Mouse (Mus musculus): ENCODE measurements around the gene D630045J12Rik. TPM values are rescaled to one million over a fixed set of nuclear protein-coding genes. Genes with fewer than 3 reads are reported as not detected.

The D630045J12Rik gene
- polyA plus RNA-seq, 1 experiment from 2014 or later: 10.4 TPM

DNA sequence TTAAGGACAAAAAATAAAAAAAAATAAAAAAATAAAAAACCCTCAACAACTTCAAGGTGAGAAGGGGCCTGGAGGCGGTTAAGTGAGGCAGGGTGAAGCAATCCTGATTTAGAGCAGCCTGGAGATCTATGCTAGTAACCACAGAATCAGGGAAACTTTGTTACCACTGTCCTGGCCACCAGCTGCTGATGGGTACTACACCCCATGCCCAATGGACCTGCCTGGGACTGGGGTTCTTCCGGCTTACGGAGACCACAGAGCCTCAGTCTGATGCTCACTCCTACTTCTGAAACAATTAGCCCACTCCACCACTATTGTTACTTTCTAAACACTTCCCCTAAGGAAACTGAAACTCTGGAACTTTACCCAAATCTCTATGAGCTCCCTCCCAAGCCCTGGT lies 9.0 kb downstream of the D630045J12Rik start:
- no peak for ATAC-seq
- no peak overlapping the region for H3K27ac ChIP-seq (ENCODE audit: low read depth, low read length)

GRCm38 (mm10) chr6:38244167-38244566 lies 9.6 kb downstream of the D630045J12Rik start:
- Histone ChIP-seq H3K9me3 (ENCODE audit: control insufficient read depth, low read length) (no peaks in the 10 kb centered on the region), H3K27ac (ENCODE audit: low read depth, low read length) (no peak overlapping the region), H3K27me3 (replicated peaks; ENCODE audit: control insufficient read depth, insufficient read depth, low read length) (no peaks in the 10 kb centered on the region), H3K4me2 (ENCODE audit: low read length) (no peak overlapping the region), H3K4me1 (ENCODE audit: control insufficient read depth, insufficient read depth, low read depth, low read length) (peaks cover 16% of the 10 kb centered on the region), H3K4me3 (ENCODE audit: low read length) (no peak overlapping the region), H3K36me3 (ENCODE audit: control insufficient read depth, insufficient read depth, low read length) (no peaks in the 10 kb centered on the region), H3K9ac (ENCODE audit: low read depth, low read length) (no peak overlapping the region)
- ATAC-seq: no peak
- 70% methylated on average over 3 of the region's 3 CpGs for WGBS

More for the DNA sequence above, 9.0 kb downstream of the D630045J12Rik start:
- Histone ChIP-seq H3K9ac (ENCODE audit: low read depth, low read length) (no peak overlapping the region), H3K9me3 (ENCODE audit: control insufficient read depth, low read length) (no peaks in the 10 kb centered on the region), H3K4me3 (ENCODE audit: low read length) (no peak overlapping the region), H3K4me2 (ENCODE audit: low read length) (no peak overlapping the region), H3K27me3 (replicated peaks; ENCODE audit: control insufficient read depth, insufficient read depth, low read length) (no peaks in the 10 kb centered on the region), H3K4me1 (ENCODE audit: control insufficient read depth, insufficient read depth, low read depth, low read length) (peaks cover 20% of the 10 kb centered on the region), H3K36me3 (ENCODE audit: control insufficient read depth, insufficient read depth, low read length) (no peaks in the 10 kb centered on the region)
- WGBS: 86% methylated on average over 3 of the region's 3 CpGs

DNA sequence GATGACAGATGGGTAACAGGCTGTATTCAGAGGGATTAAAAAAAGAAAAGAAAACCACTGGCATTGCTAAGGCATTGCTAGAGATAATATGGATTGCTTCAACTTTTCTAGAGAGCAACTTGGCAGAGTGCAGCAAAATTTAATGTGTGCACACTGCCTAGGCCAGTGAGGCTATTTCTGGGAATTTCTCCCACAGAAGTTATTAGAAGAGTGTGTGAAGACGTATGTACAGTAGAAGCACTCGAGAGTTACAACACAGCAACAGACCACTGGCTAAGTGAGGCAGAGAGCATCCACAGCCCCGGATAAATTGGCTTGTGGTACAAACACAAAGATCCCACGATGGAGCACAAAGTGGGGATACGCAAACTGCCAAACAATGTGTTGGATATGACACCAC lies 11.0 kb downstream of the D630045J12Rik start:
- no peak overlapping the region for H3K4me3 ChIP-seq (ENCODE audit: low read length)
- H3K27me3 ChIP-seq (replicated peaks; ENCODE audit: control insufficient read depth, insufficient read depth, low read length): no peaks in the 10 kb centered on the region
- no peak overlapping the region for H3K9ac ChIP-seq (ENCODE audit: low read depth, low read length)
- WGBS: 80% methylated on average over 5 of the region's 5 CpGs
- H3K36me3 ChIP-seq (ENCODE audit: control insufficient read depth, insufficient read depth, low read length): no peaks in the 10 kb centered on the region
- H3K9me3 ChIP-seq (ENCODE audit: control insufficient read depth, low read length): no peaks in the 10 kb centered on the region
- ATAC-seq: no peak
- peaks cover 16% of the 10 kb centered on the region for H3K4me1 ChIP-seq (ENCODE audit: control insufficient read depth, insufficient read depth, low read depth, low read length)
- no peak overlapping the region for H3K27ac ChIP-seq (ENCODE audit: low read depth, low read length)
- no peak overlapping the region for H3K4me2 ChIP-seq (ENCODE audit: low read length)

DNA sequence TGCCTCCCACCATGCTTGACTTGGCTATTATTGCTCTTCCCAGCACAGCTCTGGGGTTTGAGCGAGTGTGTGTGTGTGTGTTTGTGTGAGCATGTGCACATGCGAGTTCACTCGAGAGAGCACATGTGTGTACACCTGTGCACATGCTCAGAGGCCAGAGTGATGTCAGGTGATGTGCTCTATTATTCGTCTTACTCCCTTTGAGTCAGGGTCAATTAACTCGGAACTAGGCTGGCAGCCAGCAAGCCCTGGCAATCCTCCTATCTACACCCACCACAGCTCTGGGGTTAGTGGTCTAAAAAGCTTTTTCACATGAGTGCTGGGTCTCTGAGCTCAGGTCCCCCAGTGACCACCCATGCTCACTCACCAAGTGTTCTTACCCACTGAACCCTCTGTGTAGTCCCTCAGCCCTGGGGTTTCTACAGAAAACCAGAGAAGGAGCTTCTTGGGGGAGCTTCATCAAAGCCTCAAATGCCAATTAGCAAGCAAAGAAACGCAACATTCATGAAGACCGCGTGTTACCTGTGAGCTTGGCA lies 11.4 kb downstream of the D630045J12Rik start:
- no peaks in the 10 kb centered on the region for H3K27me3 ChIP-seq (replicated peaks; ENCODE audit: control insufficient read depth, insufficient read depth, low read length)
- H3K9ac ChIP-seq (ENCODE audit: low read depth, low read length): no peak overlapping the region
- no peak overlapping the region for H3K4me3 ChIP-seq (ENCODE audit: low read length)
- ATAC-seq: no peak
- peaks cover 16% of the 10 kb centered on the region for H3K4me1 ChIP-seq (ENCODE audit: control insufficient read depth, insufficient read depth, low read depth, low read length)
- H3K27ac ChIP-seq (ENCODE audit: low read depth, low read length): no peak overlapping the region
- H3K36me3 ChIP-seq (ENCODE audit: control insufficient read depth, insufficient read depth, low read length): no peaks in the 10 kb centered on the region
- 67% methylated on average over 8 of the region's 8 CpGs for WGBS
- no peak overlapping the region for H3K4me2 ChIP-seq (ENCODE audit: low read length)
- no peaks in the 10 kb centered on the region for H3K9me3 ChIP-seq (ENCODE audit: control insufficient read depth, low read length)

GRCm38 (mm10) chr6:38241508-38241907 lies 12.3 kb downstream of the D630045J12Rik start:
- WGBS: 91% methylated on average over 4 of the region's 4 CpGs
- Histone ChIP-seq H3K27ac (ENCODE audit: low read depth, low read length) (no peak overlapping the region), H3K4me2 (ENCODE audit: low read length) (no peak overlapping the region), H3K9me3 (ENCODE audit: control insufficient read depth, low read length) (no peaks in the 10 kb centered on the region), H3K4me1 (ENCODE audit: control insufficient read depth, insufficient read depth, low read depth, low read length) (peaks cover 16% of the 10 kb centered on the region), H3K36me3 (ENCODE audit: control insufficient read depth, insufficient read depth, low read length) (no peaks in the 10 kb centered on the region), H3K27me3 (replicated peaks; ENCODE audit: control insufficient read depth, insufficient read depth, low read length) (no peaks in the 10 kb centered on the region), H3K4me3 (ENCODE audit: low read length) (no peak overlapping the region), H3K9ac (ENCODE audit: low read depth, low read length) (no peak overlapping the region)
- ATAC-seq: no peak

DNA sequence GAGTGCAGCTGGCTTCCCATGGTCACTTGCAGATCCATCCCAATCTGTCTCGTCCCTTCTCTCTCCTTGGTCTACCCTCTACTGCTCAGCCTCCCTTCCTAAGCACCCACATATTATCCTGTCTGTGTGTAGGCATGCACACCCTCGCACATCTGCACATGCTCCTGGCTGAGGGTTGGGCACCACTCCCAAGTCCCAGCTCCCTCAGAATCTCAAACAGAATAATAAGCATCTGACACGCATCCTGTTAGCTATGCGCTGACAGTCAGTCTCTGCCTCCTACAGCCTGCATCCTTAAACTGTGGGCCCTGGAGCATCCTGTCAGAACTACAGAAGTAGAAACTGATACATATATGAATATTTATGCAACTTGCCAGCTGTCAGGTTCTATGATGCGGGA lies 13.2 kb downstream of the D630045J12Rik start:
- no peak for ATAC-seq
- Histone ChIP-seq H3K27me3 (replicated peaks; ENCODE audit: control insufficient read depth, insufficient read depth, low read length) (no peaks in the 10 kb centered on the region), H3K27ac (ENCODE audit: low read depth, low read length) (no peak overlapping the region), H3K4me1 (ENCODE audit: control insufficient read depth, insufficient read depth, low read depth, low read length) (peaks cover 14% of the 10 kb centered on the region), H3K9me3 (ENCODE audit: control insufficient read depth, low read length) (no peaks in the 10 kb centered on the region), H3K4me3 (ENCODE audit: low read length) (no peak overlapping the region), H3K4me2 (ENCODE audit: low read length) (no peak overlapping the region), H3K9ac (ENCODE audit: low read depth, low read length) (no peak overlapping the region), H3K36me3 (ENCODE audit: control insufficient read depth, insufficient read depth, low read length) (no peaks in the 10 kb centered on the region)
- 68% methylated on average over 5 of the region's 5 CpGs for WGBS

DNA sequence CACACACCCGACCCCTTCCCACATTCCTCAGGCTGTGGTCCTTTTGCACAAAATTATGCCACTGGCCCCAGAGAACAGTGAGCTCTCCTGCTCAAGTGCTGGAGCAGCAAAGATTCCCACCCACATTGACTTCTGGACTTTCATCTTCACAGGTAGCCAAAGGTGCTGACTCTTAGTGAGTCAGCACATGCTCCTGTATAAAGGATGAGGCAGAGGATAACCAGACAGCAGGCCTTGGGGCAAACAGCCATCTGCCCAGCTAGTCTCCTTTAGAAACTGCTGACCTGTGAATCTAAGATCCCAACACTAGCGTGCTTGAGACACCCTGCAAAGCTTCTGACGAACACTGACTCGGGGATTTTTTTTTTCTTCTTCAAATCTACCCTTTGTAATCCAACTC lies 15.4 kb downstream of the D630045J12Rik start:
- no peaks in the 10 kb centered on the region for H3K27me3 ChIP-seq (replicated peaks; ENCODE audit: control insufficient read depth, insufficient read depth, low read length)
- no peak for ATAC-seq

DNA sequence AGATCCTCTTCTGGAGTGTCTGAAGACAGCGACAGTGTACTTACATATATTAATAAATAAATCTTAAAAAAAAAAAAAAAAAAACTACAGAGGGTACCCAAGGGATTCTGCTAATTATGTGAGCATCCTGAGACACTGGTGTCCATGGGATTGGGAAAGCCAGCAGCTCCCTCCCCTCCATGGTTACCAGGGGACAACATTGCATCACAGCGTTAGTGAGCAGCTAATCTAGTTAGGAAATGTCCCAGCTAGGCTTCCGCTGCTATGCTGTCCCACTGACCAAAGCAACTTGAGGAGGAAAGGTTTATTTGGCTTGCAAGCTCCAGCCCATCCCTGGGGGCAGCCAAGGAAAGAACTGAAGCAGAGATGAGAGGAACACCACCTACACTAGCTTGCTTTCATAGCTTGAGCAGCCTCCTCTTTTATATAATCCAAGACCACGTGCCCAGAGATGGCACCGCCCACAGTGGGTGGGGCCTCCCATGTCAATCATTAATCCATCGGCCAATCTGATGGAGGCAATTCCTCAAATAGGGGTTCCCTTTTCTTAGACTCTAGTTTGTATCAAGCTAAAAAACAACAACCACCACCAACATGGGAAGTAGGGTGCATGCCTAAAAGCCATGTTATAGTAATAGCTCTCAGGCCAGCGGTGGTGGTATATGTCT lies 17.7 kb downstream of the D630045J12Rik start:
- H3K9me3 ChIP-seq (ENCODE audit: control insufficient read depth, low read length): no peaks in the 10 kb centered on the region
- WGBS: 76% methylated on average over 7 of the region's 7 CpGs
- H3K4me3 ChIP-seq (ENCODE audit: low read length): no peak overlapping the region
- peaks cover 14% of the 10 kb centered on the region for H3K4me1 ChIP-seq (ENCODE audit: control insufficient read depth, insufficient read depth, low read depth, low read length)
- no peaks in the 10 kb centered on the region for H3K27me3 ChIP-seq (replicated peaks; ENCODE audit: control insufficient read depth, insufficient read depth, low read length)
- no peak overlapping the region for H3K9ac ChIP-seq (ENCODE audit: low read depth, low read length)
- no peak overlapping the region for H3K27ac ChIP-seq (ENCODE audit: low read depth, low read length)
- no peaks in the 10 kb centered on the region for H3K36me3 ChIP-seq (ENCODE audit: control insufficient read depth, insufficient read depth, low read length)
- no peak overlapping the region for H3K4me2 ChIP-seq (ENCODE audit: low read length)
- ATAC-seq: no peak

More for the DNA sequence above, 15.4 kb downstream of the D630045J12Rik start:
- no peaks in the 10 kb centered on the region for H3K9me3 ChIP-seq (ENCODE audit: control insufficient read depth, low read length)
- WGBS: 71% methylated on average over 4 of the region's 4 CpGs
- H3K4me2 ChIP-seq (ENCODE audit: low read length): no peak overlapping the region
- H3K4me1 ChIP-seq (ENCODE audit: control insufficient read depth, insufficient read depth, low read depth, low read length): peaks cover 14% of the 10 kb centered on the region
- H3K4me3 ChIP-seq (ENCODE audit: low read length): no peak overlapping the region
- no peak overlapping the region for H3K9ac ChIP-seq (ENCODE audit: low read depth, low read length)
- no peak overlapping the region for H3K27ac ChIP-seq (ENCODE audit: low read depth, low read length)
- H3K36me3 ChIP-seq (ENCODE audit: control insufficient read depth, insufficient read depth, low read length): no peaks in the 10 kb centered on the region

DNA sequence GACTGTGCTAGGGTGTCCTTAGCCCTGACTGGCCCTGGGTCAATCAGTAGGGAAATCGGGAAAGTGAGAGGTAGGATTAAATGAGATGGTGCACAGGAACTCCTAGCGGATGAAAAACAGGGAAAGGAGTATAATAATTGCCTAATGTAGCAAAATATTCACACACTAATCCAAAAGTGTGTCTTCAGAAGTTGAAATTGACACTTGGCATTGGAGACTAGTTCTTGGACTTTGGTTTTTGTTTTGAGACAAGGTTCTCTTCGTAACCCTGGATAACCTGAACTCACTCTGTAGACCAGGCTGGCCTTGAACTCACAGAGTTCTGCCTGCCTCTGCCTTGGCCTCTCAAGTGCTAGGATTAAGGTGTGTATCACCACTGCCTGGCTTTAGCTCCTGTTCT lies 20.0 kb downstream of the D630045J12Rik start:
- H3K9ac ChIP-seq (ENCODE audit: low read depth, low read length): no peak overlapping the region
- no peaks in the 10 kb centered on the region for H3K9me3 ChIP-seq (ENCODE audit: control insufficient read depth, low read length)
- no peaks in the 10 kb centered on the region for H3K27me3 ChIP-seq (replicated peaks; ENCODE audit: control insufficient read depth, insufficient read depth, low read length)
- no peaks in the 10 kb centered on the region for H3K36me3 ChIP-seq (ENCODE audit: control insufficient read depth, insufficient read depth, low read length)
- WGBS: 94% methylated on average over 3 of the region's 3 CpGs
- H3K4me3 ChIP-seq (ENCODE audit: low read length): no peak overlapping the region
- peaks cover 14% of the 10 kb centered on the region for H3K4me1 ChIP-seq (ENCODE audit: control insufficient read depth, insufficient read depth, low read depth, low read length)
- H3K27ac ChIP-seq (ENCODE audit: low read depth, low read length): no peak overlapping the region
- ATAC-seq: no peak
- no peak overlapping the region for H3K4me2 ChIP-seq (ENCODE audit: low read length)

Data from hindbrain, embryonic 16.5 days (tissue).